Mouse (Mus musculus): Measurements from ENCODE around the gene Nr1i2. TPM values are rescaled to one million over a fixed set of nuclear protein-coding genes. Genes with fewer than 3 reads are reported as not detected.
"Not testable (repeated sequence)": the region's sequence is repeated elsewhere in the genome, so short reads cannot be mapped to it uniquely, and the experiment has no call there.

Gene Nr1i2
- total RNA-seq, 2 experiments from 2014 or later: not detected

GRCm38 (mm10) chr16:38222491-38222890 is 72.1 kb downstream of the Nr1i2 start:
- not testable (repeated sequence) for DNase-seq (ENCODE audit: low spot score in 2 of 2)

- no peak for DNase-seq (ENCODE audit: low spot score in 2 of 2)
These were observed 89.4 kb downstream of the Nr1i2 start for GRCm38 (mm10) chr16:38205272-38205671.

Other genes starting within 250 kb of the Nr1i2 start
- gene Gsk3b, start 205.8 kb downstream of the Nr1i2 start, total RNA-seq (2021): 100 to 1,000 TPM; 172 TPM
- 1 to 10 TPM in 1 of 2 experiments, under 1 TPM in 1; 0.82 to 1.5 TPM for gene Maats1, start 47.3 kb upstream of the Nr1i2 start, total RNA-seq (2021)
- 100 to 1,000 TPM; 140 to 142 TPM for gene Cox17, start 52.2 kb upstream of the Nr1i2 start, total RNA-seq (2021)
- not detected for gene Gm21987, start 52.2 kb upstream of the Nr1i2 start, total RNA-seq (2021)
- gene Popdc2, start 67.4 kb upstream of the Nr1i2 start, total RNA-seq (2021): 1 to 10 TPM in 1 of 2 experiments, under 1 TPM in 1; 0.89 to 1.3 TPM
- 1 to 10 TPM in 1 of 2 experiments, under 1 TPM in 1; 0.94 to 1.0 TPM for gene Pla1a, start 138.3 kb upstream of the Nr1i2 start, total RNA-seq (2021)
- 10 to 100 TPM; 61.6 to 63.2 TPM for gene Adprh, start 157.9 kb upstream of the Nr1i2 start, total RNA-seq (2021)
- gene Cd80, start 160.7 kb upstream of the Nr1i2 start, total RNA-seq (2021): under 1 TPM; 0.30 to 0.65 TPM
- gene Timmdc1, start 227.8 kb upstream of the Nr1i2 start, total RNA-seq (2021): 10 to 100 TPM; 33.9 to 36.2 TPM